Comparison of ENCODE assay signal across 15 mouse cellular contexts in genomic region chr6:108810237-108810636, GRCm38 (mm10). TPM values are rescaled to one million over a fixed set of nuclear protein-coding genes. Genes with fewer than 3 reads are reported as not detected.
DNase-seq lines count a peak whose midpoint lies in the region.
"Had no signal": no experiment of that assay in that cellular context is flagged by ENCODE, and none has a peak within 500 bp of the region (broad histone marks: within the 10 kb centered on the region; RNA-seq: fewer than 3 reads in every experiment).

No protein-coding gene starts in this region.

- DNase-seq in left cerebral cortex, postnatal 4 days = peak; percentile 8
- no peak for DNase-seq in left cerebral cortex, adult 8-10 months (ENCODE audit: low spot score in 2 of 2)
- peak; percentile 56 for DNase-seq in brain, adult 2 months (ENCODE audit: low read depth, low spot score)
- DNase-seq in cerebellum, adult 18-20 months = peak; percentile 47 to 54
- peak; percentile 50 to 61 for DNase-seq in cerebellum, postnatal 25 days
- no peak for DNase-seq in adrenal gland, postnatal 10 days
- no peak for DNase-seq in gastrocnemius, postnatal 36 days
- DNase-seq in spleen, postnatal 4 days (ENCODE audit: low spot score in 2 of 2) = no peak
- DNase-seq: adrenal gland, adult 8-10 months; heart, adult 2 months; kidney, adult 2 months; kidney, postnatal 10 days; lung, embryonic 14.5 days; lung, postnatal 36 days; right cerebral cortex, postnatal 25 days had no signal

- intact Hi-C loops in left cerebral cortex, postnatal 4 days (cut with DNase I) = no loop called here
- intact Hi-C loops in gastrocnemius, postnatal 36 days (cut with DNase I) = no loop called here

RNA-seq across cellular contexts. Expression of gene Edem1, which starts 18.2 kb away (rescaled TPM):
- 10 to 100 TPM; 40.0 to 48.9 TPM for total RNA-seq in left cerebral cortex, postnatal 4 days (2021)
- total RNA-seq in left cerebral cortex, adult 8-10 months (2022) = 10 to 100 TPM; 18.2 to 26.0 (median 21.3) TPM
- 10 to 100 TPM; 55.7 to 56.7 TPM for total RNA-seq in adrenal gland, postnatal 10 days (2021)
- 1 to 10 TPM; 7.1 to 9.8 TPM for total RNA-seq in gastrocnemius, postnatal 36 days (2021)

RNA-seq across cellular contexts. Expression of gene Arl8b, which starts 27.3 kb away (rescaled TPM):
- 100 to 1,000 TPM; 112 to 122 TPM for total RNA-seq in left cerebral cortex, postnatal 4 days (2021)
- total RNA-seq in left cerebral cortex, adult 8-10 months (2022) = 100 to 1,000 TPM; 199 to 232 (median 219) TPM
- 100 to 1,000 TPM; 101 to 103 TPM for total RNA-seq in adrenal gland, postnatal 10 days (2021)
- 100 to 1,000 TPM in 1 of 2 experiments, 10 to 100 TPM in 1; 94.7 to 103 TPM for total RNA-seq in gastrocnemius, postnatal 36 days (2021)

Comparison
In these comparisons a context has a peak if more than half of its experiments do, and no peak if none do; other contexts are left out.
1. DNase-seq: peak in left cerebral cortex, postnatal 4 days (single experiment), brain, adult 2 months (single experiment), cerebellum, adult 18-20 months (2 of 2) and cerebellum, postnatal 25 days (2 of 2); none in left cerebral cortex, adult 8-10 months (0 of 2), adrenal gland, postnatal 10 days (single experiment), gastrocnemius, postnatal 36 days (0 of 2) and spleen, postnatal 4 days (0 of 2).